Mouse (Mus musculus): ENCODE results near the gene Mastl. TPM values are rescaled to one million over a fixed set of nuclear protein-coding genes. Genes with fewer than 3 reads are reported as not detected.

Gene Mastl
- polyA plus RNA-seq, 1 experiment from 2014 or later = 3.9 TPM

GRCm38 (mm10) chr2:23102266-23102665 lies 53.6 kb downstream of the Mastl start:
- no peak for DNase-seq
- Histone ChIP-seq H3K4me3 (replicated peaks; ENCODE audit: low read depth, low read length) (no peak overlapping the region), H3K27me3 (ENCODE audit: control insufficient read depth, insufficient read depth, low read length) (no peaks in the 10 kb centered on the region), H3K4me1 (ENCODE audit: control insufficient read depth, insufficient read depth, low read length) (no peaks in the 10 kb centered on the region), H3K9ac (replicated peaks; ENCODE audit: low read length) (no peak overlapping the region), H3K36me3 (ENCODE audit: control insufficient read depth, insufficient read depth, low read length) (peaks cover 14% of the 10 kb centered on the region), H3K9me3 (ENCODE audit: control insufficient read depth, low read length) (no peaks in the 10 kb centered on the region), H3K4me2 (ENCODE audit: low read length) (no peak overlapping the region), H3K27ac (replicated peaks; ENCODE audit: low read depth, low read length) (no peak overlapping the region)
- ATAC-seq (ENCODE audit: low FRiP score, low TSS enrichment) = no peak

GRCm38 (mm10) chr2:23097028-23097427 lies 58.8 kb downstream of the Mastl start:
- ATAC-seq (ENCODE audit: low FRiP score, low TSS enrichment) = no peak
- Histone ChIP-seq H3K36me3 (ENCODE audit: control insufficient read depth, insufficient read depth, low read length) (peaks cover 46% of the 10 kb centered on the region), H3K4me2 (ENCODE audit: low read length) (no peak overlapping the region), H3K9me3 (ENCODE audit: control insufficient read depth, low read length) (no peaks in the 10 kb centered on the region), H3K4me1 (ENCODE audit: control insufficient read depth, insufficient read depth, low read length) (no peaks in the 10 kb centered on the region), H3K27ac (replicated peaks; ENCODE audit: low read depth, low read length) (no peak overlapping the region), H3K4me3 (replicated peaks; ENCODE audit: low read depth, low read length) (no peak overlapping the region), H3K9ac (replicated peaks; ENCODE audit: low read length) (no peak overlapping the region), H3K27me3 (ENCODE audit: control insufficient read depth, insufficient read depth, low read length) (no peaks in the 10 kb centered on the region)
- DNase-seq = no peak

GRCm38 (mm10) chr2:23092216-23092615 lies 63.6 kb downstream of the Mastl start:
- no peak overlapping the region for H3K9ac ChIP-seq (replicated peaks; ENCODE audit: low read length)
- H3K4me1 ChIP-seq (ENCODE audit: control insufficient read depth, insufficient read depth, low read length) = no peaks in the 10 kb centered on the region
- no peak overlapping the region for H3K4me3 ChIP-seq (replicated peaks; ENCODE audit: low read depth, low read length)
- peak; percentile 56 for DNase-seq
- no peaks in the 10 kb centered on the region for H3K9me3 ChIP-seq (ENCODE audit: control insufficient read depth, low read length)
- no peaks in the 10 kb centered on the region for H3K27me3 ChIP-seq (ENCODE audit: control insufficient read depth, insufficient read depth, low read length)
- 49% methylated on average over 5 of the region's 5 CpGs for WGBS
- peaks cover 73% of the 10 kb centered on the region for H3K36me3 ChIP-seq (ENCODE audit: control insufficient read depth, insufficient read depth, low read length)
- no peak overlapping the region for H3K4me2 ChIP-seq (ENCODE audit: low read length)
- no peak overlapping the region for H3K27ac ChIP-seq (replicated peaks; ENCODE audit: low read depth, low read length)
- no peak for ATAC-seq (ENCODE audit: low FRiP score, low TSS enrichment)

- DNase-seq = no peak
Measured at GRCm38 (mm10) chr2:23084540-23084939, 71.3 kb downstream of the Mastl start.

GRCm38 (mm10) chr2:23078588-23078987 lies 77.2 kb downstream of the Mastl start:
- H3K27ac ChIP-seq (replicated peaks; ENCODE audit: low read depth, low read length) = no peak overlapping the region
- no peak overlapping the region for H3K4me3 ChIP-seq (replicated peaks; ENCODE audit: low read depth, low read length)
- no peak overlapping the region for H3K4me2 ChIP-seq (ENCODE audit: low read length)
- no peak for ATAC-seq (ENCODE audit: low FRiP score, low TSS enrichment)
- H3K9me3 ChIP-seq (ENCODE audit: control insufficient read depth, low read length) = no peaks in the 10 kb centered on the region
- no peak overlapping the region for H3K9ac ChIP-seq (replicated peaks; ENCODE audit: low read length)
- H3K27me3 ChIP-seq (ENCODE audit: control insufficient read depth, insufficient read depth, low read length) = no peaks in the 10 kb centered on the region
- DNase-seq = no peak
- WGBS = 97% methylated on average over 2 of the region's 2 CpGs
- H3K4me1 ChIP-seq (ENCODE audit: control insufficient read depth, insufficient read depth, low read length) = no peaks in the 10 kb centered on the region
- peaks cover 76% of the 10 kb centered on the region for H3K36me3 ChIP-seq (ENCODE audit: control insufficient read depth, insufficient read depth, low read length)

More at GRCm38 (mm10) chr2:23084540-23084939, 71.3 kb downstream of the Mastl start:
- Histone ChIP-seq H3K4me1 (ENCODE audit: control insufficient read depth, insufficient read depth, low read length) (no peaks in the 10 kb centered on the region), H3K27ac (replicated peaks; ENCODE audit: low read depth, low read length) (no peak overlapping the region), H3K9ac (replicated peaks; ENCODE audit: low read length) (no peak overlapping the region), H3K4me3 (replicated peaks; ENCODE audit: low read depth, low read length) (no peak overlapping the region), H3K36me3 (ENCODE audit: control insufficient read depth, insufficient read depth, low read length) (peaks cover 70% of the 10 kb centered on the region), H3K4me2 (ENCODE audit: low read length) (no peak overlapping the region), H3K27me3 (ENCODE audit: control insufficient read depth, insufficient read depth, low read length) (no peaks in the 10 kb centered on the region), H3K9me3 (ENCODE audit: control insufficient read depth, low read length) (no peaks in the 10 kb centered on the region)
- WGBS = 95% methylated on average over 8 of the region's 8 CpGs
- ATAC-seq (ENCODE audit: low FRiP score, low TSS enrichment) = no peak

- no peaks in the 10 kb centered on the region for H3K27me3 ChIP-seq (ENCODE audit: control insufficient read depth, insufficient read depth, low read length)
- no peaks in the 10 kb centered on the region for H3K4me1 ChIP-seq (ENCODE audit: control insufficient read depth, insufficient read depth, low read length)
- H3K4me2 ChIP-seq (ENCODE audit: low read length) = no peak overlapping the region
- H3K9ac ChIP-seq (replicated peaks; ENCODE audit: low read length) = no peak overlapping the region
- no peak for ATAC-seq (ENCODE audit: low FRiP score, low TSS enrichment)
- WGBS = 89% methylated on average over 5 of the region's 5 CpGs
- H3K4me3 ChIP-seq (replicated peaks; ENCODE audit: low read depth, low read length) = no peak overlapping the region
- DNase-seq = no peak
- no peaks in the 10 kb centered on the region for H3K9me3 ChIP-seq (ENCODE audit: control insufficient read depth, low read length)
- H3K27ac ChIP-seq (replicated peaks; ENCODE audit: low read depth, low read length) = no peak overlapping the region
- H3K36me3 ChIP-seq (ENCODE audit: control insufficient read depth, insufficient read depth, low read length) = peaks cover 70% of the 10 kb centered on the region
Measured at GRCm38 (mm10) chr2:23077693-23078092, 78.1 kb downstream of the Mastl start.

- no peak for ATAC-seq (ENCODE audit: low FRiP score, low TSS enrichment)
- no peak overlapping the region for H3K4me3 ChIP-seq (replicated peaks; ENCODE audit: low read depth, low read length)
- H3K9me3 ChIP-seq (ENCODE audit: control insufficient read depth, low read length) = no peaks in the 10 kb centered on the region
- H3K4me1 ChIP-seq (ENCODE audit: control insufficient read depth, insufficient read depth, low read length) = no peaks in the 10 kb centered on the region
- H3K36me3 ChIP-seq (ENCODE audit: control insufficient read depth, insufficient read depth, low read length) = peaks cover 64% of the 10 kb centered on the region
- H3K9ac ChIP-seq (replicated peaks; ENCODE audit: low read length) = no peak overlapping the region
- DNase-seq = no peak
- H3K27ac ChIP-seq (replicated peaks; ENCODE audit: low read depth, low read length) = no peak overlapping the region
- no peaks in the 10 kb centered on the region for H3K27me3 ChIP-seq (ENCODE audit: control insufficient read depth, insufficient read depth, low read length)
- H3K4me2 ChIP-seq (ENCODE audit: low read length) = no peak overlapping the region
Measured at GRCm38 (mm10) chr2:23076783-23077182, 79.0 kb downstream of the Mastl start.

GRCm38 (mm10) chr2:23075846-23076245 lies 80.0 kb downstream of the Mastl start:
- no peak for DNase-seq
- H3K9ac ChIP-seq (replicated peaks; ENCODE audit: low read length) = no peak overlapping the region
- H3K27ac ChIP-seq (replicated peaks; ENCODE audit: low read depth, low read length) = no peak overlapping the region
- no peaks in the 10 kb centered on the region for H3K27me3 ChIP-seq (ENCODE audit: control insufficient read depth, insufficient read depth, low read length)
- no peaks in the 10 kb centered on the region for H3K4me1 ChIP-seq (ENCODE audit: control insufficient read depth, insufficient read depth, low read length)
- no peak for ATAC-seq (ENCODE audit: low FRiP score, low TSS enrichment)
- no peak overlapping the region for H3K4me2 ChIP-seq (ENCODE audit: low read length)
- no peaks in the 10 kb centered on the region for H3K9me3 ChIP-seq (ENCODE audit: control insufficient read depth, low read length)
- peaks cover 60% of the 10 kb centered on the region for H3K36me3 ChIP-seq (ENCODE audit: control insufficient read depth, insufficient read depth, low read length)
- H3K4me3 ChIP-seq (replicated peaks; ENCODE audit: low read depth, low read length) = no peak overlapping the region

GRCm38 (mm10) chr2:23071406-23071805 lies 84.4 kb downstream of the Mastl start:
- Histone ChIP-seq H3K4me2 (ENCODE audit: low read length) (no peak overlapping the region), H3K27ac (replicated peaks; ENCODE audit: low read depth, low read length) (no peak overlapping the region), H3K4me3 (replicated peaks; ENCODE audit: low read depth, low read length) (no peak overlapping the region), H3K4me1 (ENCODE audit: control insufficient read depth, insufficient read depth, low read length) (no peaks in the 10 kb centered on the region; the same call in 1 of the 2 replicates), H3K27me3 (ENCODE audit: control insufficient read depth, insufficient read depth, low read length) (no peaks in the 10 kb centered on the region), H3K9me3 (ENCODE audit: control insufficient read depth, low read length) (no peaks in the 10 kb centered on the region), H3K9ac (replicated peaks; ENCODE audit: low read length) (no peak overlapping the region), H3K36me3 (ENCODE audit: control insufficient read depth, insufficient read depth, low read length) (peaks cover 23% of the 10 kb centered on the region)
- ATAC-seq (ENCODE audit: low FRiP score, low TSS enrichment) = no peak
- 74% methylated on average over 1 of the region's 1 CpGs for WGBS
- no peak for DNase-seq
